Mouse (Mus musculus) myocyte (in vitro differentiated cells): ENCODE data around the gene Scgb2b12. TPM values are rescaled to one million over a fixed set of nuclear protein-coding genes. Genes with fewer than 3 reads are reported as not detected.
"Not testable (repeated sequence)": the region's sequence is repeated elsewhere in the genome, so short reads cannot be mapped to it uniquely, and the experiment has no call there.

Source experiments
- H3K27me3 ChIP-seq: one replicate; pipeline ENCODE4 v1.6.1; 2011; ENCODE audit not compliant: control insufficient read depth, insufficient read depth, insufficient read length
- H3K36me3 ChIP-seq: one replicate; pipeline ENCODE4 v1.6.1; 2011; ENCODE audit not compliant: control insufficient read depth, insufficient read depth
- H3K4me2 ChIP-seq: one replicate; pipeline ENCODE4 v1.6.1; 2011; ENCODE audit warnings: low read depth, control low read depth
- H3K4me3 ChIP-seq: one replicate; pipeline ENCODE4 v1.5.1; 2011; ENCODE audit warnings: mild to moderate bottlenecking, control low read depth, moderate library complexity
- H3K79me2 ChIP-seq: one replicate; pipeline ENCODE4 v1.6.1; 2011; ENCODE audit not compliant: control insufficient read depth, insufficient read depth
- H3ac ChIP-seq: one replicate; pipeline ENCODE4 v1.6.1; 2011; ENCODE audit not compliant: control insufficient read depth, insufficient read length
- polyA plus RNA-seq: library from polyadenylated mRNA; unstranded; fragments of >200 nt; fragmentation: generic; extraction: Trizol; gene quantifications from one replicate; pipeline ENCODE4 v1.2.1, GENCODE M21; 2012; ENCODE audit warnings: missing spikeins

The Scgb2b12 gene
- not detected for polyA plus RNA-seq

DNA sequence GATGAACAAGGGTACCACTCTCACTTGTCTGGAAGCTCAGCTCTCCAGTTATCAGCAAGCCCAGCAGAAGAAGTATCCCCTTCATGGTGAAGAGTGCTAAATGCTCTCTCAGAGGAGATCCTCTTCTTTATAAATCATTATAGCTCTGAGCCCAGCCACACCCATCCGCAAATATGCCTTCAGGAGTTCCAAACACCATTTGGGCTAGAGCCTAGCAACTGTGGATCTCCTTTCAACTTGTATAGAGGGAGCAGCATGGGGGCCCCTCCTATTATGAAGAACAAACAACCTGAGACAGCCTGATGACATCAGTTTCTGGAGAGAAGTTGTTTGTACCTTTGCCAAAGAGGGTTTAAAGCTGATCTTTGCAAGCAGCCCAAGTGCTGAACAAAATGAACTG lies at the start of gene Scgb2b12:
Scgb2b12 (minus strand) TSS at position 101 of the 400 bp plus-strand sequence.
- H3K4me2 ChIP-seq, H3K36me3 ChIP-seq, H3K4me3 ChIP-seq, H3K27me3 ChIP-seq, H3K79me2 ChIP-seq, H3ac ChIP-seq: not testable (repeated sequence)

DNA sequence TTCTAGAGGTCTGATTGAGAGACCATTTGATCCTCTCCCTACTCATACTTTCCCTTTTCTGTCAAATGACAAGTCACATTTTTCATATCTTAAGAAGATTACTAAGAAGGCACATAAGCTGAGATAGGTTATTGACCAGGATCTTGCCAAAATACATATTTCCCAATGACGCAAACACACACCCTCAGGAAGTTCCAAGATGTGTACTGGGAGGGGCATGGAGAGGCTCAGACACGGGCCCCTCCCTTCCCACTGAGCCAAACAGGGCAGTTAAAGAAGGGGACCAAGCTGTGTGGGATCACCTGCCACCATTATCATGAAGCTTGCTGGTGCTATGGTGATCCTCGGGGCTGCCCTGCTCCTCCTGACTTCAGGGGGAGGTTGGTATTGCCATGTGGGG lies 6.8 kb upstream of the Scgb2b12 start, which contains the start of gene Scgb1b12:
Scgb1b12 (plus strand) TSS at position 301 of the 400 bp plus-strand sequence.
- H3K27me3 ChIP-seq, H3ac ChIP-seq, H3K4me2 ChIP-seq, H3K36me3 ChIP-seq, H3K79me2 ChIP-seq, H3K4me3 ChIP-seq: not testable (repeated sequence)

Other genes starting within 250 kb of the Scgb2b12 start
- gene Scgb1b10, start 226.4 kb downstream of the Scgb2b12 start, polyA plus RNA-seq = not detected
- not detected for gene Scgb2b11, start 116.1 kb downstream of the Scgb2b12 start, polyA plus RNA-seq
- not detected for gene Scgb1b11, start 104.4 kb downstream of the Scgb2b12 start, polyA plus RNA-seq
- not detected for gene Scgb1b12, start 6.9 kb upstream of the Scgb2b12 start, polyA plus RNA-seq
- gene Scgb1b29, start 114.3 kb upstream of the Scgb2b12 start, polyA plus RNA-seq = not detected